Mouse (Mus musculus): ENCODE measurements at regions not wholly inside any gene's neighbourhood (a gene's known extent, or its start where the extent isn't known, plus 50 kb on each side); places are given as distances from the start of the nearest gene placed in this dataset.

GRCm38 (mm10) chr4:150758467-150759237 is 95.1 kb upstream of the Errfi1 start:
- Histone ChIP-seq H3K27ac (peak overlapping the region; percentile 71), H3K36me3 (no peaks in the 10 kb centered on the region), H3K4me1 (replicated peaks) (peaks cover 20% of the 10 kb centered on the region), H3K9me3 (no peaks in the 10 kb centered on the region), H3K9ac (no peak overlapping the region), H3K4me3 (replicated peaks) (no peak overlapping the region), H3K4me2 (replicated peaks) (peak overlapping the region; percentile 30), H3K27me3 (replicated peaks) (no peaks in the 10 kb centered on the region)
- peak; percentile 78 for ATAC-seq
- 17% methylated on average over 15 of the region's 15 CpGs for WGBS

- H3K9me3 ChIP-seq = no peaks in the 10 kb centered on the region
- H3K4me3 ChIP-seq (replicated peaks) = no peak overlapping the region
- peaks cover 20% of the 10 kb centered on the region for H3K4me1 ChIP-seq (replicated peaks)
- WGBS = 37% methylated on average over 10 of the region's 10 CpGs
- H3K36me3 ChIP-seq = no peaks in the 10 kb centered on the region
- 0 out of 2 replicates have a peak, but pooled peaks have one; percentile 8 for ATAC-seq
- peak overlapping the region; percentile 71 for H3K27ac ChIP-seq
- no peak overlapping the region for H3K9ac ChIP-seq
- H3K27me3 ChIP-seq (replicated peaks) = no peaks in the 10 kb centered on the region
- peak overlapping the region; percentile 30 for H3K4me2 ChIP-seq (replicated peaks)
Measured at GRCm38 (mm10) chr4:150757815-150758426, 95.8 kb upstream of the Errfi1 start.

- no peaks in the 10 kb centered on the region for H3K9me3 ChIP-seq
- no peak overlapping the region for H3K4me3 ChIP-seq (replicated peaks)
- peaks cover 20% of the 10 kb centered on the region for H3K4me1 ChIP-seq (replicated peaks)
- WGBS = 78% methylated on average over 10 of the region's 10 CpGs
- no peaks in the 10 kb centered on the region for H3K36me3 ChIP-seq
- H3K27me3 ChIP-seq (replicated peaks) = no peaks in the 10 kb centered on the region
- H3K27ac ChIP-seq = no peak overlapping the region
- no peak overlapping the region for H3K4me2 ChIP-seq (replicated peaks)
- ATAC-seq = no peak
- H3K9ac ChIP-seq = no peak overlapping the region
Measured at GRCm38 (mm10) chr4:150757291-150757741, 96.4 kb upstream of the Errfi1 start.

- H3K27ac ChIP-seq = no peak overlapping the region
- H3K36me3 ChIP-seq = no peaks in the 10 kb centered on the region
- 90% methylated on average over 7 of the region's 7 CpGs for WGBS
- H3K27me3 ChIP-seq (replicated peaks) = no peaks in the 10 kb centered on the region
- no peak overlapping the region for H3K4me3 ChIP-seq (replicated peaks)
- no peak overlapping the region for H3K4me2 ChIP-seq (replicated peaks)
- no peak for ATAC-seq
- H3K9ac ChIP-seq = no peak overlapping the region
- H3K9me3 ChIP-seq = no peaks in the 10 kb centered on the region
- H3K4me1 ChIP-seq (replicated peaks) = peaks cover 20% of the 10 kb centered on the region
Measured at GRCm38 (mm10) chr4:150755446-150755845, 98.3 kb upstream of the Errfi1 start.

GRCm38 (mm10) chr4:150752151-150752550 is 100.2 kb upstream of the Slc45a1 start:
- WGBS = 64% methylated on average over 8 of the region's 8 CpGs

GRCm38 (mm10) chr4:150750445-150751213 is 98.7 kb upstream of the Slc45a1 start:
- H3K27me3 ChIP-seq (replicated peaks) = no peaks in the 10 kb centered on the region
- no peak overlapping the region for H3K4me2 ChIP-seq (replicated peaks)
- no peak overlapping the region for H3K4me3 ChIP-seq (replicated peaks)
- 70% methylated on average over 13 of the region's 13 CpGs for WGBS
- H3K9ac ChIP-seq = no peak overlapping the region
- no peak for ATAC-seq
- H3K27ac ChIP-seq = no peak overlapping the region
- H3K4me1 ChIP-seq (replicated peaks) = peaks cover 15% of the 10 kb centered on the region
- no peaks in the 10 kb centered on the region for H3K9me3 ChIP-seq
- H3K36me3 ChIP-seq = no peaks in the 10 kb centered on the region

More at GRCm38 (mm10) chr4:150752151-150752550, 100.2 kb upstream of the Slc45a1 start:
- Histone ChIP-seq H3K36me3 (no peaks in the 10 kb centered on the region), H3K4me2 (replicated peaks) (no peak overlapping the region), H3K4me1 (replicated peaks) (peaks cover 8% of the 10 kb centered on the region), H3K9me3 (no peaks in the 10 kb centered on the region), H3K4me3 (replicated peaks) (no peak overlapping the region), H3K27me3 (replicated peaks) (no peaks in the 10 kb centered on the region), H3K9ac (no peak overlapping the region), H3K27ac (no peak overlapping the region)
- ATAC-seq = no peak

- Histone ChIP-seq H3K9me3 (no peaks in the 10 kb centered on the region), H3K9ac (no peak overlapping the region), H3K36me3 (no peaks in the 10 kb centered on the region), H3K4me1 (replicated peaks) (peaks cover 22% of the 10 kb centered on the region), H3K4me2 (replicated peaks) (no peak overlapping the region), H3K4me3 (replicated peaks) (no peak overlapping the region), H3K27ac (no peak overlapping the region), H3K27me3 (replicated peaks) (no peaks in the 10 kb centered on the region)
- no peak for ATAC-seq
- WGBS = 80% methylated on average over 8 of the region's 8 CpGs
Measured at GRCm38 (mm10) chr4:150749066-150749465, 97.1 kb upstream of the Slc45a1 start.

GRCm38 (mm10) chr4:150748099-150749000 is 96.4 kb upstream of the Slc45a1 start:
- H3K9ac ChIP-seq = no peak overlapping the region
- peaks cover 22% of the 10 kb centered on the region for H3K4me1 ChIP-seq (replicated peaks)
- H3K4me3 ChIP-seq (replicated peaks) = no peak overlapping the region
- WGBS = 46% methylated on average over 13 of the region's 13 CpGs
- no peaks in the 10 kb centered on the region for H3K27me3 ChIP-seq (replicated peaks)
- H3K9me3 ChIP-seq = no peaks in the 10 kb centered on the region
- H3K27ac ChIP-seq = peak overlapping the region; percentile 73
- H3K4me2 ChIP-seq (replicated peaks) = no peak overlapping the region
- ATAC-seq = peak; percentile 82
- H3K36me3 ChIP-seq = no peaks in the 10 kb centered on the region

- ATAC-seq = peak; percentile 42
- Histone ChIP-seq H3K36me3 (no peaks in the 10 kb centered on the region), H3K27me3 (replicated peaks) (no peaks in the 10 kb centered on the region), H3K4me1 (replicated peaks) (peaks cover 24% of the 10 kb centered on the region), H3K4me3 (replicated peaks) (no peak overlapping the region), H3K4me2 (replicated peaks) (peak overlapping the region; percentile 0), H3K9ac (peak overlapping the region; percentile 4; the same call in 1 of the 2 replicates), H3K9me3 (no peaks in the 10 kb centered on the region), H3K27ac (peak overlapping the region; percentile 80)
- WGBS = 62% methylated on average over 13 of the region's 13 CpGs
Measured at GRCm38 (mm10) chr4:150746430-150746923, 94.5 kb upstream of the Slc45a1 start.

GRCm38 (mm10) chr4:150745529-150746429 is 93.8 kb upstream of the Slc45a1 start:
- Histone ChIP-seq H3K36me3 (no peaks in the 10 kb centered on the region), H3K9me3 (no peaks in the 10 kb centered on the region), H3K27ac (peak overlapping the region; percentile 80), H3K4me3 (replicated peaks) (no peak overlapping the region), H3K27me3 (replicated peaks) (no peaks in the 10 kb centered on the region), H3K4me1 (replicated peaks) (peaks cover 24% of the 10 kb centered on the region), H3K4me2 (replicated peaks) (peak overlapping the region; percentile 0), H3K9ac (peak overlapping the region; percentile 10; the same call in 1 of the 2 replicates)
- peak; percentile 82 for ATAC-seq
- WGBS = 40% methylated on average over 7 of the region's 7 CpGs

- Histone ChIP-seq H3K36me3 (no peaks in the 10 kb centered on the region), H3K4me2 (replicated peaks) (no peak overlapping the region), H3K27ac (no peak overlapping the region), H3K4me3 (replicated peaks) (no peak overlapping the region), H3K4me1 (replicated peaks) (peaks cover 21% of the 10 kb centered on the region), H3K9me3 (no peaks in the 10 kb centered on the region), H3K9ac (no peak overlapping the region), H3K27me3 (replicated peaks) (no peaks in the 10 kb centered on the region)
- WGBS = 63% methylated on average over 8 of the region's 8 CpGs
- ATAC-seq = no peak
Measured at GRCm38 (mm10) chr4:150743508-150743907, 91.5 kb upstream of the Slc45a1 start.

All from intestine, embryonic 15.5 days (tissue).